Mouse (Mus musculus) intestine, embryonic 16.5 days (tissue): ENCODE measurements at regions not wholly inside any gene's neighbourhood (a gene's known extent, or its start where the extent isn't known, plus 50 kb on each side); places are given as distances from the start of the nearest gene placed in this dataset.

Source experiments
- ATAC-seq: fragments of 200-750 bp; cut with Nextera tagmentation; 2 replicates; pipeline ENCODE4 v1.8.0; 2017; ENCODE audit warnings: moderate TSS enrichment, moderate library complexity
- H3K27ac ChIP-seq: fragments of 300-500 bp; sonication (generic); 2 replicates; pipeline ENCODE4 v1.5.1; 2014; ENCODE audit warnings: mild to moderate bottlenecking, low read length
- H3K27me3 ChIP-seq: fragments of 300-500 bp; sonication (generic); replicated peaks from 2 replicates; pipeline ENCODE4 v1.6.1; 2014; ENCODE audit warnings: low read length, control low read depth, mixed read lengths; ENCODE audit not compliant: control insufficient read depth, insufficient read depth
- H3K36me3 ChIP-seq: fragments of 300-500 bp; sonication (generic); 2 replicates; pipeline ENCODE4 v1.6.1; 2014; ENCODE audit warnings: low read length, control low read depth; ENCODE audit not compliant: control insufficient read depth, insufficient read depth
- H3K4me1 ChIP-seq: fragments of 300-500 bp; sonication (generic); 2 replicates; pipeline ENCODE4 v1.6.1; 2014; ENCODE audit warnings: low read length, control low read depth, mixed read lengths; ENCODE audit not compliant: control insufficient read depth, insufficient read depth
- H3K4me2 ChIP-seq: fragments of 300-500 bp; sonication (generic); 2 replicates; pipeline ENCODE4 v1.6.1; 2014; ENCODE audit warnings: low read depth, low read length, control low read depth
- H3K4me3 ChIP-seq: fragments of 300-500 bp; sonication (generic); 2 replicates; pipeline ENCODE4 v1.5.1; 2014; ENCODE audit warnings: mild to moderate bottlenecking, low read length
- H3K9ac ChIP-seq: fragments of 300-500 bp; sonication (generic); 2 replicates; pipeline ENCODE4 v1.6.1; 2014; ENCODE audit warnings: low read depth, low read length
- H3K9me3 ChIP-seq: fragments of 300-500 bp; sonication (generic); 2 replicates; pipeline ENCODE4 v1.6.1; 2016; ENCODE audit warnings: low read length, control low read depth; ENCODE audit not compliant: control insufficient read depth
- WGBS: fragments of 180-500 bp; shearing (Covaris S2); extraction: QIAGEN DNeasy Blood & Tissue Kit; methylation state at CpG from one replicate; pipeline ENCODE4 v1.1.7; 2014; 5-methylcytosine and 5-hydroxymethylcytosine counted together

- Histone ChIP-seq H3K9ac (no peak overlapping the region), H3K9me3 (no peaks in the 10 kb centered on the region), H3K4me3 (no peak overlapping the region), H3K27me3 (no peaks in the 10 kb centered on the region), H3K36me3 (no peaks in the 10 kb centered on the region), H3K4me2 (no peak overlapping the region), H3K4me1 (no peaks in the 10 kb centered on the region), H3K27ac (peak overlapping the region; percentile 67; the same call in 1 of the 2 replicates)
- peak; percentile 88 for ATAC-seq
- 80% methylated on average over 5 of the region's 5 CpGs for WGBS
These were observed 193.1 kb upstream of the Lpp start for GRCm38 (mm10) chr16:24200200-24200599.

GRCm38 (mm10) chr16:24199408-24200167, 193.7 kb upstream of the Lpp start:
- Histone ChIP-seq H3K4me1 (no peaks in the 10 kb centered on the region), H3K4me2 (no peak overlapping the region), H3K4me3 (no peak overlapping the region), H3K36me3 (no peaks in the 10 kb centered on the region), H3K9me3 (no peaks in the 10 kb centered on the region), H3K27me3 (no peaks in the 10 kb centered on the region), H3K27ac (peak overlapping the region; percentile 67; the same call in 1 of the 2 replicates), H3K9ac (no peak overlapping the region)
- WGBS: 72% methylated on average over 18 of the region's 18 CpGs
- peak; percentile 95 for ATAC-seq

GRCm38 (mm10) chr16:24198291-24198690, 195.0 kb upstream of the Lpp start:
- H3K9me3 ChIP-seq: no peaks in the 10 kb centered on the region
- no peak overlapping the region for H3K27ac ChIP-seq
- no peak overlapping the region for H3K9ac ChIP-seq
- H3K36me3 ChIP-seq: no peaks in the 10 kb centered on the region
- H3K4me2 ChIP-seq: no peak overlapping the region
- no peak overlapping the region for H3K4me3 ChIP-seq
- H3K27me3 ChIP-seq: no peaks in the 10 kb centered on the region
- no peaks in the 10 kb centered on the region for H3K4me1 ChIP-seq
- ATAC-seq: no peak

DNA sequence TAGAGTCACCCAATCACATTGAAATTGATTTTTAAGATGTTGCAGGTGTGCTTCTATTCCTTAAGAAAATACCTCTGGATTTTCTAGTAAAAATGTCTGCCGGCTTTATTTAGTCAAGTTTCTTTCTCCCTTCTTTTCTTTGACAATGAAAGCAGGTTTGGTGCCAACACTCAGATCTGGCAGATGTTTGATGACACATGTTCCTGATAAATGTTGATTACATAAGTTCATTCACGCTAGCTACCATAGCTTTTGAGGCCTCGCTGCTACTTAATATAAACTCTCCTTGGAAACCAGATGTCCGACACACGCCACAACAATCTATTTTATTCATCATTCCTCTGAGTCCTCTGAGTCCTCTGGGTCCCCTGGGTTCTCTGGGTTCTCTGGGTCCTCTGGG, 195.7 kb upstream of the Lpp start:
- Histone ChIP-seq H3K9me3 (no peaks in the 10 kb centered on the region), H3K27ac (no peak overlapping the region), H3K4me3 (no peak overlapping the region), H3K27me3 (no peaks in the 10 kb centered on the region), H3K9ac (no peak overlapping the region), H3K4me1 (no peaks in the 10 kb centered on the region), H3K36me3 (no peaks in the 10 kb centered on the region), H3K4me2 (no peak overlapping the region)
- WGBS: 62% methylated on average over 5 of the region's 5 CpGs
- ATAC-seq: no peak

DNA sequence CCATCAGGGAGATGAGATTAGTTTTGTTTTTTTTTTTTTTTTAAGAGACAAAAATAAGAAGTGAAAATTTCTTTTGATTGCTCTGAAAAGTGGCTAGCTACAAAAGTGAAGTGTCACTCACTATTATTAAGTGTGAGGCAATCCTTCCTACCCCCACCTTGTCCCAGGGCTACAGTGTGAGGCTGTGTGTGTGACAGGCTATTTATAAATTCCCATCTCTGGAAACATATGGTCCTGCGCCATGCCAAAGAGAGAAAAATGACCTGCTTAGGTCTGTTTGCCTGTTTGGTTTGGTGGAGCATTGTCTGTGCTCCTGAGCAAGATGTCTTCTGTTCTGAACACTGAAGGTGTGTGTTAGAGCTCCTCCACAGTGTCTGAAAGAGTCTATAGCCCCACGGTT, 199.4 kb upstream of the Lpp start:
- 74% methylated on average over 2 of the region's 2 CpGs for WGBS
- Histone ChIP-seq H3K9ac (no peak overlapping the region), H3K36me3 (no peaks in the 10 kb centered on the region), H3K9me3 (no peaks in the 10 kb centered on the region), H3K27me3 (no peaks in the 10 kb centered on the region), H3K4me2 (no peak overlapping the region), H3K4me3 (no peak overlapping the region), H3K27ac (no peak overlapping the region), H3K4me1 (no peaks in the 10 kb centered on the region)
- ATAC-seq: no peak

DNA sequence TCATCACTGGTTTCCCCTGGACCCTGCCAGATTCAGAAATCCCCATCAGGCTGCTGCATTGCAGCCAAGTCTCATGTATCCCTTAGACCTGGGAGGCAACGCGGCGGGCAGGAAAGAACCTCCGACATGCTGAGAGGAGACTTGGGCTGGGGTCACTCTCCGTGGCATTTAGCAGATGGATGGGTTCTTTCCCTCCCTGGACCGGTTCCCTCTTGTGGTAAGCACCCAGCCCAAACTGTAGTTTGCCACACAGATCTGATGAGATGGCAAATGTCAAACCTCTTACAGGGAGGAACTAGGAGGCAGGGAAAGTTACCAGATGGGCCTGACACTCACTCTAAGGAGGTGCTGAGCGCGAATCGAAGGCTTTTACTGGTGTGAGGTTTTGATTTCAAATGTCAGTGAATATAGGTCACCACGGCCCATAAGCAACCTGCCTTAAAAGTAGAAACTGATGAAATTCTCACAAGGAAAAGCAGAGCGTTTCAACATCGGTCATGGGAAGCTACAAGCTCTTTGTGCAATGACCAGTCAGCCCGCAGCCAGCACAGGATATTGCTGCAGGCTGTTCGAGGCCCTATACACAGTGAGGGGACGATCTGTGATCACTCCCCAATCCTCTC, 199.9 kb upstream of the Lpp start:
- no peak overlapping the region for H3K27ac ChIP-seq
- 72% methylated on average over 15 of the region's 15 CpGs for WGBS
- H3K27me3 ChIP-seq: no peaks in the 10 kb centered on the region
- H3K4me2 ChIP-seq: no peak overlapping the region
- H3K4me1 ChIP-seq: no peaks in the 10 kb centered on the region
- H3K4me3 ChIP-seq: no peak overlapping the region
- H3K9ac ChIP-seq: no peak overlapping the region
- H3K9me3 ChIP-seq: no peaks in the 10 kb centered on the region
- no peaks in the 10 kb centered on the region for H3K36me3 ChIP-seq
- ATAC-seq: no peak

DNA sequence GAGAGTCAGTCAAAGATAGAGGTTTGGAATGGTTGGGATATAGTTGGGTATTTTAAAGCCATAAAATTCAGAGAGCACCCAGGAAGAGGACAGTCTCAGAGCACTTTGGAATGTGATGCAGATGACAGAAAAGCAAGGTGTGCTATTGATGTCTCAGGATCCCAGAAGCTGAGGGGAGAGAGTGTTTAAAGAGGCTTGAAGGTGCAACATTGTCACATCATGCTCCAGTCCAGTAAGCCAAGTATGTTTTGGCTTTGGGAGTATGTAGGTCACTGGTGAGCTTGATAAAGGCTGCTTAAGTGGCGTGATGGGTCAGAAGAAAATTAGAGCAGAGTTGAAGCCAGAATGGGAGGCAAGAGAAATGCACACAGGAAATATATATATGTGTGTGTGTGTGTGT, 201.3 kb upstream of the Lpp start:
- H3K9ac ChIP-seq: no peak overlapping the region
- H3K4me1 ChIP-seq: no peaks in the 10 kb centered on the region
- 84% methylated on average over 1 of the region's 1 CpGs for WGBS
- H3K9me3 ChIP-seq: no peaks in the 10 kb centered on the region
- H3K27me3 ChIP-seq: no peaks in the 10 kb centered on the region
- no peak overlapping the region for H3K4me2 ChIP-seq
- H3K27ac ChIP-seq: no peak overlapping the region
- H3K36me3 ChIP-seq: no peaks in the 10 kb centered on the region
- ATAC-seq: no peak
- no peak overlapping the region for H3K4me3 ChIP-seq

DNA sequence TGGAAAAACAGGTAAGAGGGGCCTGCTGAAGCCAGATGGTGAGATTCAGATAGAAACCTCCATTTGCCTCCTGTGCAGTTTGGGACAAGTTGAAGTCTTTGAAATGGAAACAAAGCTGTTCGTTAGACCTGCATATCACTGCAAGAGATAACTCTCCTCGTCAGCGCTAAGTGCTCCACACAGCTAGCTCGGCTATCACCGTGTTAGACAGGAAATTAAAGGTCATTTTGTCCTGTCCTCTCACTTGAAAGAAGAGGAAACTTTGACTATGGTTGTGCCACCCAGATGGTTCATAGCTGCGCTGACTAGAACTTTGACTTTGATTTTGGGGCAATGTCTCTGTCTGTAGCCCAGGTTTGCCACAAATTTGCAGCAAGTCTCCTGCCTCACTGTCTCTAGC, 198.5 kb upstream of the Bcl6 start:
- no peak for ATAC-seq
- H3K27ac ChIP-seq: no peak overlapping the region
- H3K9me3 ChIP-seq: no peaks in the 10 kb centered on the region
- no peaks in the 10 kb centered on the region for H3K27me3 ChIP-seq
- H3K4me3 ChIP-seq: no peak overlapping the region
- no peaks in the 10 kb centered on the region for H3K4me1 ChIP-seq
- H3K36me3 ChIP-seq: no peaks in the 10 kb centered on the region
- no peak overlapping the region for H3K9ac ChIP-seq
- WGBS: 72% methylated on average over 6 of the region's 6 CpGs
- no peak overlapping the region for H3K4me2 ChIP-seq

DNA sequence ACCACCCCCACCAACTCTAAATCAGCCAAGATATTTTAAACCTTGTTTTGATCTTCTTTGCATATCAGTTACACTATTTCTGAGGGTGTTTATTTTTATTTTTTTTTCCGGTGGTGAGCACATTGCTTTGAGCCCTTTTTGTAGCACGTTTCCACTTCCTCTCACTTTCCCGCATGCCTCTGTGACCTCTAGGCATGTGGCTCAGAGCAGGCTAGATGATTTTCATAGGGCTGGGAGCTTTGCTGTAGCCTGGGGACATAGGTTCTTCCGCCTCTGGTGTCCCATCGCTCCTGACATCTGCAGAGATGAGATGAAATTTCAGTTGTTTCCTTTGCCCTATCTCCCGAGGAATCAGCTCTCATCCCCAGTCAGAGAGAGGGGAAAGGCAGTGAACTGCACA, 197.3 kb upstream of the Bcl6 start:
- Histone ChIP-seq H3K4me3 (no peak overlapping the region), H3K27ac (no peak overlapping the region), H3K4me2 (no peak overlapping the region), H3K27me3 (no peaks in the 10 kb centered on the region), H3K9me3 (no peaks in the 10 kb centered on the region), H3K36me3 (no peaks in the 10 kb centered on the region), H3K4me1 (no peaks in the 10 kb centered on the region), H3K9ac (no peak overlapping the region)
- WGBS: 76% methylated on average over 6 of the region's 6 CpGs
- ATAC-seq: no peak

DNA sequence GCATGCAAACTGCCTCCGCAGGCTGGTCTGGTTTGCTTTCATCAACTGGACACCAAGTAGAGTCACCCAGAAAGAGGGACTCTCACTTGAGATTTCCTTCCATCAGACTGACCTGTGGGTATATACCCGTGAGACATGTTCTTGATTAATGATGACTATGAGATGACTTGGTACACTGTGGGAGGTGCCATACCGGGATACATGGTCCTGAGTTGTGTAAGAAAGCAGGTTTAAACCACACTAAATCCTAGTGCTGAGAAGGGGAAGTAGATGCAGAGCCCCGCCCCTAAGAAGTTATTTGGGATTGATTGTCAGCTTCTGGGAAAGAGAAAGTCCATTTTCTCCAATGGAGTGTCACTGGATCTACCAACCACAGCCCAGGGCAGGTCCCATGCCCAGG, 196.2 kb upstream of the Bcl6 start:
- no peak overlapping the region for H3K27ac ChIP-seq
- 81% methylated on average over 4 of the region's 4 CpGs for WGBS
- no peak for ATAC-seq

More for the DNA sequence above, 196.2 kb upstream of the Bcl6 start:
- no peaks in the 10 kb centered on the region for H3K4me1 ChIP-seq
- H3K4me3 ChIP-seq: no peak overlapping the region
- H3K36me3 ChIP-seq: no peaks in the 10 kb centered on the region
- H3K9me3 ChIP-seq: no peaks in the 10 kb centered on the region
- H3K27me3 ChIP-seq: no peaks in the 10 kb centered on the region
- no peak overlapping the region for H3K4me2 ChIP-seq
- H3K9ac ChIP-seq: no peak overlapping the region
